Mouse (Mus musculus): Measurements from ENCODE around the gene Adrb1. TPM values are rescaled to one million over a fixed set of nuclear protein-coding genes. Genes with fewer than 3 reads are reported as not detected.

Adrb1 gene
- not detected in 2 replicates for polyA plus RNA-seq (2012; ENCODE audit: insufficient read depth, insufficient read length, low replicate concordance, missing spikeins)

- peak within 1 kb of the TSS; percentile 52 for H3K27ac ChIP-seq (ENCODE audit: insufficient read depth, low read depth, low read length)
- under 1% methylated on average over 55 of the region's 63 CpGs for WGBS
- TF ChIP-seq POLR2A (IDR thresholded peaks at IDR 0.05; ENCODE audit: insufficient read depth, low read depth, low read length), result peak; percentile 72
- no peak for TF ChIP-seq CTCF (IDR thresholded peaks at IDR 0.05; ENCODE audit: insufficient read depth, low read depth, low read length)
Measured at GRCm38 (mm10) chr19:56721387-56722211, at the start of gene Adrb1. Gene Adrb1 (plus strand): TSS chr19:56722199.

GRCm38 (mm10) chr19:56675690-56676089, 46.3 kb upstream of the Adrb1 start:
- TF ChIP-seq CTCF (IDR thresholded peaks at IDR 0.05; ENCODE audit: insufficient read depth, low read depth, low read length) (no peak), POLR2A (IDR thresholded peaks at IDR 0.05; ENCODE audit: insufficient read depth, low read depth, low read length) (no peak)
- no peak overlapping the region for H3K27ac ChIP-seq (ENCODE audit: insufficient read depth, low read depth, low read length)
- H3K4me3 ChIP-seq (ENCODE audit: insufficient read depth, low read depth, low read length), result no peak overlapping the region
- H3K4me1 ChIP-seq (ENCODE audit: control insufficient read depth, insufficient read depth, low read length), result no peaks in the 10 kb centered on the region; the same call in 1 of the 2 replicates
- 96% methylated on average over 5 of the region's 5 CpGs for WGBS

More at GRCm38 (mm10) chr19:56721387-56722211, at the start of gene Adrb1:
- Histone ChIP-seq H3K4me3 (ENCODE audit: insufficient read depth, low read depth, low read length) (peak within 1 kb of the TSS; percentile 62), H3K4me1 (ENCODE audit: control insufficient read depth, insufficient read depth, low read length) (peaks cover 22% of the 10 kb centered on the region)

GRCm38 (mm10) chr19:56676506-56676905, 45.5 kb upstream of the Adrb1 start:
- WGBS, result 90% methylated on average over 4 of the region's 4 CpGs
- TF ChIP-seq POLR2A (IDR thresholded peaks at IDR 0.05; ENCODE audit: insufficient read depth, low read depth, low read length) (no peak), CTCF (IDR thresholded peaks at IDR 0.05; ENCODE audit: insufficient read depth, low read depth, low read length) (no peak)
- H3K27ac ChIP-seq (ENCODE audit: insufficient read depth, low read depth, low read length), result no peak overlapping the region
- no peaks in the 10 kb centered on the region; the same call in 1 of the 2 replicates for H3K4me1 ChIP-seq (ENCODE audit: control insufficient read depth, insufficient read depth, low read length)
- no peak overlapping the region for H3K4me3 ChIP-seq (ENCODE audit: insufficient read depth, low read depth, low read length)

GRCm38 (mm10) chr19:56677611-56678010, 44.4 kb upstream of the Adrb1 start:
- Histone ChIP-seq H3K4me1 (ENCODE audit: control insufficient read depth, insufficient read depth, low read length) (no peaks in the 10 kb centered on the region; the same call in 1 of the 2 replicates), H3K27ac (ENCODE audit: insufficient read depth, low read depth, low read length) (no peak overlapping the region), H3K4me3 (ENCODE audit: insufficient read depth, low read depth, low read length) (no peak overlapping the region)
- TF ChIP-seq POLR2A (IDR thresholded peaks at IDR 0.05; ENCODE audit: insufficient read depth, low read depth, low read length) (no peak), CTCF (IDR thresholded peaks at IDR 0.05; ENCODE audit: insufficient read depth, low read depth, low read length) (no peak)
- WGBS, result 67% methylated on average over 8 of the region's 8 CpGs

GRCm38 (mm10) chr19:56678516-56678915, 43.5 kb upstream of the Adrb1 start:
- Histone ChIP-seq H3K27ac (ENCODE audit: insufficient read depth, low read depth, low read length) (no peak overlapping the region), H3K4me1 (ENCODE audit: control insufficient read depth, insufficient read depth, low read length) (no peaks in the 10 kb centered on the region; the same call in 1 of the 2 replicates), H3K4me3 (ENCODE audit: insufficient read depth, low read depth, low read length) (no peak overlapping the region)
- TF ChIP-seq POLR2A (IDR thresholded peaks at IDR 0.05; ENCODE audit: insufficient read depth, low read depth, low read length) (no peak), CTCF (IDR thresholded peaks at IDR 0.05; ENCODE audit: insufficient read depth, low read depth, low read length) (no peak)
- 94% methylated on average over 9 of the region's 9 CpGs for WGBS

GRCm38 (mm10) chr19:56679213-56679965, 42.6 kb upstream of the Adrb1 start:
- H3K27ac ChIP-seq (ENCODE audit: insufficient read depth, low read depth, low read length), result no peak overlapping the region
- H3K4me3 ChIP-seq (ENCODE audit: insufficient read depth, low read depth, low read length), result no peak overlapping the region
- WGBS, result 85% methylated on average over 18 of the region's 18 CpGs
- no peaks in the 10 kb centered on the region; the same call in 1 of the 2 replicates for H3K4me1 ChIP-seq (ENCODE audit: control insufficient read depth, insufficient read depth, low read length)
- no peak for TF ChIP-seq POLR2A (IDR thresholded peaks at IDR 0.05; ENCODE audit: insufficient read depth, low read depth, low read length)
- TF ChIP-seq CTCF (IDR thresholded peaks at IDR 0.05; ENCODE audit: insufficient read depth, low read depth, low read length), result no peak

GRCm38 (mm10) chr19:56679992-56680391, 42.0 kb upstream of the Adrb1 start:
- Histone ChIP-seq H3K27ac (ENCODE audit: insufficient read depth, low read depth, low read length) (no peak overlapping the region), H3K4me1 (ENCODE audit: control insufficient read depth, insufficient read depth, low read length) (no peaks in the 10 kb centered on the region; the same call in 1 of the 2 replicates), H3K4me3 (ENCODE audit: insufficient read depth, low read depth, low read length) (no peak overlapping the region)
- 85% methylated on average over 7 of the region's 7 CpGs for WGBS
- TF ChIP-seq CTCF (IDR thresholded peaks at IDR 0.05; ENCODE audit: insufficient read depth, low read depth, low read length) (no peak), POLR2A (IDR thresholded peaks at IDR 0.05; ENCODE audit: insufficient read depth, low read depth, low read length) (no peak)

GRCm38 (mm10) chr19:56682297-56682696, 39.7 kb upstream of the Adrb1 start:
- 97% methylated on average over 7 of the region's 7 CpGs for WGBS
- TF ChIP-seq CTCF (IDR thresholded peaks at IDR 0.05; ENCODE audit: insufficient read depth, low read depth, low read length) (no peak), POLR2A (IDR thresholded peaks at IDR 0.05; ENCODE audit: insufficient read depth, low read depth, low read length) (no peak)
- Histone ChIP-seq H3K4me3 (ENCODE audit: insufficient read depth, low read depth, low read length) (no peak overlapping the region), H3K27ac (ENCODE audit: insufficient read depth, low read depth, low read length) (no peak overlapping the region), H3K4me1 (ENCODE audit: control insufficient read depth, insufficient read depth, low read length) (no peaks in the 10 kb centered on the region; the same call in 1 of the 2 replicates)

Data from olfactory bulb, adult 2 months (tissue).